Mouse (Mus musculus): ENCODE measurements around the gene Ddx31. TPM values are rescaled to one million over a fixed set of nuclear protein-coding genes. Genes with fewer than 3 reads are reported as not detected.

The Ddx31 gene
- polyA plus RNA-seq, 1 experiment from 2014 or later: 6.8 TPM

DNA sequence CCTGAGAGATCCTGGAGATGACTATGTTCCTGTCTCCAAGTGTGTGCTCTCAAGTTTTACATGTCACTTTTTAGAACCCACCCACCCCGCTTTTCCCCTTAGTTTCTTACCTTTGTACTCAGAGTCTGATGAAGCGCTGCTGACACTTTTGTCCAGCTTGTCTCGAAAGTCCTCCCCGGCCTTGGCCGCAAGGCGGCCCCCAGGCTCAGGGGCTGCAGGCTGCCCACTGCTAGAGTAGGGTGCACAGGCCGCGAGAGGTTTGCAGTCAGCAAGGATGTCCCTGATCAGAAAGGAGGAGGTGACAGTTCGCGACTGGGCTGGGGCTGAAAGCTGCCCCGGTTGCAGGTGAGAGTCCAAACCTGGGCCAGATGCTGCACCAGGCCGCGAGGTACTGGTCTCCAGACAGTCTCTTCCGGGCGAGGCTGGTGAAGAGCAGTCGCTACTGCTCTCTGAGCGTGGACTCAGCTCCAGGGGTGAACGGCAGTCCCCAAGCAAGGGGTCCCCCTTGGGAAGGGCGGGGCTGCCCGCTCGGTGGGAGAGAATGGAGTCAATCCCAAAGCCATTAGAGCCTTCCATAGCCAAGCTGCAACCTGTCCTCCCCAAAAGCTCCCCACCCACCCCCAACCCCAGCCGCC is 75.0 kb downstream of the Ddx31 start:
- Histone ChIP-seq H3K9me3 (replicated peaks) (no peaks in the 10 kb centered on the region), H3K4me1 (replicated peaks) (peaks cover 10% of the 10 kb centered on the region), H3K4me3 (no peak overlapping the region), H3K4me2 (no peak overlapping the region), H3K36me3 (no peaks in the 10 kb centered on the region), H3K9ac (no peak overlapping the region), H3K27me3 (peaks cover 98% of the 10 kb centered on the region), H3K27ac (no peak overlapping the region)
- WGBS: 8% methylated on average over 22 of the region's 22 CpGs
- no peak for ATAC-seq (replicated peaks; ENCODE audit: insufficient number of reproducible peaks, insufficient read depth, low FRiP score, low read depth)

DNA sequence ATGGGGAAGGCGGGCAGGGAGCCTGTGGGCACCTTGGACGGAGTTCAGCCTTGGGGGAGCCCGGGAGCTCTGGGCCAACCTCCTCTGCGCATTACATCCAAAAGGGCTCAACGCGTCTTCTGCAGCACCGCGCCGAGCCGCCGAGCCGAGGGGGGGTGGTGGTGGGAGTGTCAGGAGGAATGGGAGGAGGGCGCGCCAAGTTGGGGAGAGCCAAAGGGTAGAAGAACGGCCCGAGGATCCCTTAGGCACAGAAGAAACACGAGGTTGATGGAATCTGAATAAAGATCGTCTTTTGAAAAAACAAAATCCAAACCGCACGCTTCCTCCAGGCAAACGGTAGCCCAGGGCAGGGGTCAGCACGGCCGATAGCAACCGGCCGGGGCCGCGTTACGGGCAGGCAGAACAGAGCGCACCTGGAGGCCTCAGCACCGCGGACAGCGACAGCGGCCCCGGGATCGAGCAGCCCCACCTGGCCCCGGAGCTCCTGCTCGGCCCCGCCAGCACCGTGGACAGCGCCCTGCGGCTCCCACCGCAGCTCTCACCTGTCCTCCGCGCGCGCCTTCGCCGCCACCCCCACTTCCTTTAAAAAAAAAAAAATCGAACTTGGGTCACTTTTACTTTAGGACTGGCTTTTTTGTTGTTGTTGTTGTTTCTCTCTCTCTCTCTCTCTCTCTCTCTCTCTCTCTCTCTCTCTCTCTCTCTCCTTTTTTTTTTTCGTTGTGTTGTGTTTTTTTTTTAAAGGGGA is 75.7 kb downstream of the Ddx31 start:
- WGBS: 2% methylated on average over 50 of the region's 50 CpGs
- peaks cover 10% of the 10 kb centered on the region for H3K4me1 ChIP-seq (replicated peaks)
- H3K4me2 ChIP-seq: 0 out of 2 replicates have a peak overlapping the region, but pooled peaks have one; percentile 23
- H3K27ac ChIP-seq: no peak overlapping the region
- H3K27me3 ChIP-seq: peaks cover 98% of the 10 kb centered on the region
- no peak overlapping the region for H3K9ac ChIP-seq
- 0 out of 2 replicates have a peak overlapping the region, but pooled peaks have one; percentile 8 for H3K4me3 ChIP-seq
- no peaks in the 10 kb centered on the region for H3K36me3 ChIP-seq
- no peaks in the 10 kb centered on the region for H3K9me3 ChIP-seq (replicated peaks)
- ATAC-seq (replicated peaks; ENCODE audit: insufficient number of reproducible peaks, insufficient read depth, low FRiP score, low read depth): peak; percentile 75; the same call in 1 of the 2 replicates

DNA sequence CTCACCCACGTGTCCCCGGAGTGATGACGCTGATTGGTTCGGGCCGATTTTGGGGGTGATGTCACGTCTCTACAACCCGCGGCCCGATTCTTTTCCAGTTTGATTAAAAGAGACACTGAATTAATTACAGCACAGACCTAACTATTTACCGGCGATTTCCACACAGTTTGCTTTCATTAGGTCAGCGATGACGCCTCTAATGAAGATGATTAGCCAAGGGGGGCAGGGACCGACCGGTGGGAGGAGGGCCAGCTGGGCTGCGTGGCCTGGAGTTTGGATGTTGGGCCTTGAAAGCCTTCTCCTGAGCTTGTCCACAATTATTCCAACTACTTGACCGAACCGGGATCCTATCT is 76.3 kb downstream of the Ddx31 start, which contains the start of gene Barhl1:
Gene Barhl1, minus strand, starts transcription at position 156 of the 353 bp plus-strand sequence.
- WGBS: 3% methylated on average over 18 of the region's 18 CpGs
- Histone ChIP-seq H3K4me3 (peak within 1 kb of the TSS; percentile 32), H3K27ac (no peak within 1 kb of the TSS), H3K9me3 (replicated peaks) (no peaks in the 10 kb centered on the region), H3K27me3 (peaks cover 98% of the 10 kb centered on the region), H3K4me2 (peak within 1 kb of the TSS; percentile 41), H3K9ac (no peak within 1 kb of the TSS), H3K36me3 (no peaks in the 10 kb centered on the region), H3K4me1 (replicated peaks) (peaks cover 10% of the 10 kb centered on the region)
- no peak for ATAC-seq (replicated peaks; ENCODE audit: insufficient number of reproducible peaks, insufficient read depth, low FRiP score, low read depth)

GRCm38 (mm10) chr2:28917156-28917517 is 76.9 kb downstream of the Ddx31 start:
- WGBS: 9% methylated on average over 11 of the region's 11 CpGs
- H3K9ac ChIP-seq: no peak overlapping the region
- no peaks in the 10 kb centered on the region for H3K9me3 ChIP-seq (replicated peaks)
- H3K4me2 ChIP-seq: no peak overlapping the region
- peaks cover 6% of the 10 kb centered on the region for H3K4me1 ChIP-seq (replicated peaks)
- no peak overlapping the region for H3K27ac ChIP-seq
- H3K27me3 ChIP-seq: peaks cover 98% of the 10 kb centered on the region
- H3K36me3 ChIP-seq: no peaks in the 10 kb centered on the region
- no peak overlapping the region; the same call in 1 of the 2 replicates for H3K4me3 ChIP-seq
- ATAC-seq (replicated peaks; ENCODE audit: insufficient number of reproducible peaks, insufficient read depth, low FRiP score, low read depth): no peak

GRCm38 (mm10) chr2:28917518-28918361 is 77.5 kb downstream of the Ddx31 start:
- Histone ChIP-seq H3K4me3 (peak overlapping the region; percentile 32), H3K4me2 (peak overlapping the region; percentile 41), H3K27me3 (peaks cover 98% of the 10 kb centered on the region), H3K9ac (no peak overlapping the region), H3K27ac (no peak overlapping the region), H3K36me3 (no peaks in the 10 kb centered on the region), H3K4me1 (replicated peaks) (peaks cover 6% of the 10 kb centered on the region), H3K9me3 (replicated peaks) (no peaks in the 10 kb centered on the region)
- no peak for ATAC-seq (replicated peaks; ENCODE audit: insufficient number of reproducible peaks, insufficient read depth, low FRiP score, low read depth)
- WGBS: 1% methylated on average over 73 of the region's 73 CpGs

DNA sequence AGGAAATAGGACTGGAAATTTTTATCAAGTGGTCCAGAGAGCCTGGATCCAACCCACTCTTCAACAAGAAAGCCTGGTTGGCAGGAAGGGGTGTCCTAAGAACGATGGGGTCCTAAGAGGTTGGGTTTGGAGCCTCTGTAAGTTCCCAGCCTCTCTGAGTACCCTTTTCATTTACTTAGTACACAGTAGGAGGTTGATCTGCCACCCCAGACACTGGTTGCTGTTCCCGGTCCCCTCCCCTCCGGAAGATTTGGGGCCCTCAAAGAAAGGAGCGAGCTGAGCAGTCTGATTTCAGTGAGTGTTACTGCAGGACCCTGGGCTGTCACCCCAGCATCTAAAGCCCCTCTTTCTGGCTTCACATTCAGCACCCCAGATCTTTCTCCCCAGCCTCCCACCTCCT is 78.8 kb downstream of the Ddx31 start:
- Histone ChIP-seq H3K4me1 (replicated peaks) (peaks cover 6% of the 10 kb centered on the region), H3K4me2 (no peak overlapping the region), H3K27ac (no peak overlapping the region), H3K27me3 (peaks cover 98% of the 10 kb centered on the region), H3K9ac (no peak overlapping the region), H3K9me3 (replicated peaks) (no peaks in the 10 kb centered on the region), H3K36me3 (no peaks in the 10 kb centered on the region), H3K4me3 (no peak overlapping the region)
- ATAC-seq (replicated peaks; ENCODE audit: insufficient number of reproducible peaks, insufficient read depth, low FRiP score, low read depth): no peak
- 0% methylated on average over 4 of the region's 4 CpGs for WGBS

DNA sequence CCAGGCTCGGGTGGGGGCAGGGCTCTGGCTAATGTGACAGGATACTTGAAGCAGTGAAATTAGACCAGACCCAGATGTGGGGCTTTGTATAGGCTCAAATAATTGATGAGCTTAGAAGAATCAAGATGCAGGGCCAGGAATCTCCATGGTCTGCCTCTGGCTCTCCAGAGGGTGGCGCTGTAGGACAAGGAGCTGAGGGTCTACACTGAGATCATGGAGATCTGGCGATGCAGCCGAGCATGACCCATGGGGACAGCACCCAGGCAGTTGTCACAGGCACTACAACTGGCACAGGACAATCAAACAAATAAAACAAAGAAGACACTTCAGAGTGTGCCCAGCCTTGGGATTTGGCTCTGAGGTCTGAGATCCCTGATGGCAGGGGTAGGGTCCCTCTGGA is 83.7 kb downstream of the Ddx31 start:
- Histone ChIP-seq H3K27ac (no peak overlapping the region), H3K4me2 (no peak overlapping the region), H3K9ac (no peak overlapping the region), H3K4me3 (no peak overlapping the region), H3K36me3 (no peaks in the 10 kb centered on the region), H3K4me1 (replicated peaks) (no peaks in the 10 kb centered on the region), H3K27me3 (peaks cover 71% of the 10 kb centered on the region), H3K9me3 (replicated peaks) (no peaks in the 10 kb centered on the region)
- ATAC-seq (replicated peaks; ENCODE audit: insufficient number of reproducible peaks, insufficient read depth, low FRiP score, low read depth): no peak
- WGBS: 3% methylated on average over 4 of the region's 4 CpGs

DNA sequence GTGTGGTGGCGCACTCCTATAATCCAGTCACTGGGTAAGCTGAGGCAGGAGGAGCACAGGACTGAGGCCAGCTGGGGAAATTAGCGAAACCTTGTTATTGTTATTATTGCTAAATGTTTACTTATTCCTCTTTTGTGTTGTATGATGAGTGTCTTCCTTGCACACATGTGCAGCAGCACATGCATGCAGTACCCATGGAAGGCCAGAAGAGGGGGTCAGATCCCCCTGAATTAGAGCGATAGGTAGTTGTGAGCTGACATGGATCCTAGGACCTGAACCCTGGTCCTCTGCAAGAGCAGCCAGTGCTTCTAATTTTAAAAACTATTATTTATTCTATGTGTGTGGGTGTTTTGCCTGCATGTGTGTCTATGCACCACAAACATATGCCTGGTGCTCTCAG is 90.4 kb downstream of the Ddx31 start:
- 85% methylated on average over 3 of the region's 3 CpGs for WGBS
- H3K9ac ChIP-seq: no peak overlapping the region
- no peak overlapping the region for H3K4me2 ChIP-seq
- H3K4me1 ChIP-seq (replicated peaks): no peaks in the 10 kb centered on the region
- no peaks in the 10 kb centered on the region for H3K9me3 ChIP-seq (replicated peaks)
- no peak overlapping the region for H3K27ac ChIP-seq
- no peak overlapping the region for H3K4me3 ChIP-seq
- ATAC-seq (replicated peaks; ENCODE audit: insufficient number of reproducible peaks, insufficient read depth, low FRiP score, low read depth): no peak
- no peaks in the 10 kb centered on the region for H3K36me3 ChIP-seq
- H3K27me3 ChIP-seq: peaks cover 7% of the 10 kb centered on the region; the same call in 1 of the 2 replicates

DNA sequence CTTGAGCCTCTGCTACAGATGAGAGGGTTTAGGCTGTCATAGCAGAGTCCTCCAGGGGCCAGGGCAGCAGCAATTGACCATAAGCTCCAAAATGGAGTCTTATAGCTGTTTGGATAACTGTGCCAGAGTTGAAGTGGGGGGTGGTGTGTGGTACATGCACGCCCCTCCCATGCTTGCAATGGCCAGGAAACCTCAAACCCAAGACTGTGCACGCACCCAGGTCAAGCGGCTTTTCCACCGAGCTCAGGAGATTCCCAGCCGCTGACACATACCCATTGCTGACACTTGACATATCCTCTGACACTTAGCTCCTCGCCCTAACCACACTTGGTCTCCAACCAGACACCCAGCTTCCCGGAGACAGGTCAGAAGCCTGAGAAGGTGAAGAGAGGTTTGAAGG is 98.8 kb downstream of the Ddx31 start:
- Histone ChIP-seq H3K27me3 (0 out of 2 replicates have a peak, but pooled peaks cover 4% of the 10 kb centered on the region), H3K4me2 (no peak overlapping the region), H3K27ac (no peak overlapping the region), H3K4me1 (replicated peaks) (no peaks in the 10 kb centered on the region), H3K4me3 (no peak overlapping the region), H3K9me3 (replicated peaks) (no peaks in the 10 kb centered on the region), H3K9ac (no peak overlapping the region), H3K36me3 (no peaks in the 10 kb centered on the region)
- 34% methylated on average over 7 of the region's 7 CpGs for WGBS
- ATAC-seq (replicated peaks; ENCODE audit: insufficient number of reproducible peaks, insufficient read depth, low FRiP score, low read depth): no peak

DNA sequence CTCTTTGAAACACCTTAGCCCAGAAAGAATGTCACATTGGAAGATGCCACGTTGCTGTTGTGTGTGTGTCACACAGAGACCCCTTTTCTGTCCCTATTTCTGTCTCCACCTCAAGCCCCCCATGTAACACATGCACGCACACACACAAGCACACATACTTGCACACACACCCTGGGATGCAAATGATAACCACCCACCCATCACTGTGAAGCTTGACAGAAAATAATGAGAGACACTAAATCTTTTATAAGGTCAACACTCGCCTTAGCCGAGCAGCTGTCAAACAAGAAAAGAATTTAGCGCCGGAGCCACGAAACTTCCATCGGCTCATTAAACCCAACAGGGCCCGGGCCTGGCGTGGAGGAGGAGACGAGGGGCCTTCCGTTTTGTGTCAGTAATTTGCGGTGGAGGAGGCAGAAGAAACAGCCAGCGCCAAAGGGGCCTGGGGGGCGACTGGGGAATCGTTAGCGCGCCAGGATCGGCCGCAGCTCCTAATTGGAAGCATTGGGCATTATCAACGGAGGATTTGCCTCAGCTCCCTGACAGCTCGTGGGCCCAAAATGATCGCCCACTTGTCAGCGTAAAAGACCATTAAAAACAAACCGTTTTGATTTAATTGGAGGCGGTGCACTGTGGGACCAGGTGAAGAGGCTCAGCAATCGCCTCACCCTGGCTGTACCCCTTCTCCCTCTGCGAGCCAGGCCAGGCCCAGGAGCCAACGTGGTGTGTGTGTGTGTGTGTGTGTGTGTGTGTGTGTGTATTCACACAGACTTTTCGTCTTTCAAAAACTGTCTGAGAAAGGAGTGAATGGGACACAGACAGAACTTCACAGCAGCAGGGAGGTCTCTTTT is 103.7 kb downstream of the Ddx31 start:
- H3K9ac ChIP-seq: no peak overlapping the region
- no peak for ATAC-seq (replicated peaks; ENCODE audit: insufficient number of reproducible peaks, insufficient read depth, low FRiP score, low read depth)
- H3K9me3 ChIP-seq (replicated peaks): no peaks in the 10 kb centered on the region
- no peaks in the 10 kb centered on the region for H3K4me1 ChIP-seq (replicated peaks)
- WGBS: 56% methylated on average over 30 of the region's 30 CpGs
- no peak overlapping the region for H3K4me3 ChIP-seq
- H3K27ac ChIP-seq: no peak overlapping the region
- peaks cover 13% of the 10 kb centered on the region for H3K27me3 ChIP-seq
- H3K4me2 ChIP-seq: no peak overlapping the region
- no peaks in the 10 kb centered on the region for H3K36me3 ChIP-seq
